Mouse (Mus musculus): Measurements from ENCODE around the gene Gbx1.
"Not testable (repeated sequence)": the region's sequence is repeated elsewhere in the genome, so short reads cannot be mapped to it uniquely, and the experiment has no call there.

Gbx1 gene

DNA sequence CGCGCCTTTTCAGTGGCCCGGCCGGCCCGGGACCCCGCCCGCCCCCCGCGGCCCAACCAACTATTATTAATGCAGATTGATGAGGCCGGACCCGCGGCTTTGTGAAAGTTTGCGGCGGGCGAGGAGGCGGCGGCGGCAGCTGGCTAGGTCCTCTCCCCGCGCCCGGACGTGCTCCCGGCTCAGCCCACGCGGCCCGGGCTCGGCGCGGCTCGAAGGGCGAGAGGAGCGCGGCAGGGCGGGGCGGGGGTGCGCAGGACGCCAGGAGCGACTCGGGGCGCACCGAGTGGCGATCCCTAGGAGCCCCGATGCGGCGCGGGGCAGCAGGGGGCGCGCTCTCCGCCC, at the start of gene Gbx1:
Gbx1 (minus strand) TSS at position 314 of the 342 bp plus-strand sequence.
- no peak for DNase-seq (ENCODE audit: low read depth)

DNA sequence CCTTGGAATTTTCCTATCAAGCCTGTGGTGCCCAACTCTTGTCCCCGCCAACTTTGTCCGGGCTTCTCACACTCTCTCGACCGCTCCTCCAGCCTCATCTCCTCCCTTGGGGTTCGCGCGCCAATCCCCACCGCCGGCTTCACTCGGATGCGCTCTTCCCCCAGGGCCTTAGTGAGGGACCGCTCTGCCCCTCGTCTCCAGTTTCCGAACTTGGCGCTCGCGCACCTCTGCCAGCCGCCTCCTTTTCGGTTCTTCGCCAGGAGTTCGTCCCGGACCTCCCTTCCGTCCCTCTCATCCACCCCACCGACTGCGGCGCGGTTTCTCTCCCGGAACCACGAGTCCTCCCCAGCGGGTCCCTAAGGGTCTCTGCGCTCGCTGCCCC, 49.8 kb upstream of the Gbx1 start:
- DNase-seq (ENCODE audit: low read depth): peak; percentile 56

DNA sequence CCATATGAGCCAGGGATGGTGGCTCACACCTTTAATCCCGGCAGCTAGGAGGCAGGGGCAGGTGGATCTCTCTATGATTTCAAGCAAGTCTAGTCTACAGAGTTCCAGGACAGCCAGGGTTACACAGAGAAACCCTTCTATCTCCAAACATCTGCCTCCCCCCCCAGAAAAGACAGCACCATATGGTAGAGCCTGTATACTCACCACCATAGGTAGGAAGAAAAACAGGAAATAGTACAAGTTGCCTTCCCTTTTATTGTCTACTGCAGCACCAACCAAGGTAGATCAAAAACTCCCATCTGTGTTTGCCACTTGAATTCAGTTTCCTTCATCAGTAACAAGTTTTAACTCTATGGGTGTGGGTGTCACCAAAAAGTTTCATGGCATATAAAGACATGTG, 48.9 kb upstream of the Gbx1 start:
- no peak for DNase-seq (ENCODE audit: low read depth)

DNA sequence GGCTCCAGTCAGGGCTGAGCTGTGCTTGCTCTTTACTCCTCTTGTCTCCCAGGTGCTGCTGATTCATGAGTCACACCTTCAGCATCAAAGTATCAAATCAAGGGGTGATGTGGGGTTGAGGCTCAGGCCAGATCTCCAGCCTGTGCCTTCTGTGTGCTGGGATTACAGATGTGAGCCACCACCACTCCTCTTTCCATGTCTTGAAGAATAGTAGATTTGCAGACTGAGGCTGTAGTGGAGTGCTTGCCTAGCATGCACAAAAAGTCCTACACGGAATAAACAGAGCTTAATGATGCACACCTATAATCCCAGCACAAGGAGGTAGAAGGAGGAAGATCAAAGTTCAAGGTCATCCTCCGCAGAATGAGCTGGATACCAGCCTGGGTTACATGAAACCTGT, 29.7 kb upstream of the Gbx1 start, which contains the start of gene 4931409K22Rik:
4931409K22Rik (minus strand) TSS at position 101 of the 400 bp plus-strand sequence.
- no peak for DNase-seq (ENCODE audit: low read depth)

DNA sequence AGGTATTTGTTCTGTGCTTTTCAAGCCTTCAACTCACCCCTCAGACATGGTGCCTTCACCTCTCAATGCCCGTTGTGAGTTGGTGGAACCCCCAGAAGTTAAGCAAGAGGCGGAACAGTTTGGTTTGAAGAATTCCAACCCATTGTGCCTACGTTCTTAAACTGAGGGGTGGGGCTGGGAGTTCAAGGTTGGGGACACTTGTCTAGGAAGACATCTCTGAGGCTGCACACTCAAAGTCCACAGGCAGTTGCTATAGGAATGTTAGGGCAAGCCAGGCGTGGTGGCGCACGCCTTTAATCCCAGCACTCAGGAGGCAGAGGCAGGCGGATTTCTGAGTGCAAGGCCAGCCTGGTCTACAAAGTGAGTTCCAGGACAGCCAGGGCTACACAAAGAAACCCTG, 28.3 kb upstream of the Gbx1 start:
- DNase-seq (ENCODE audit: low read depth): not testable (repeated sequence)

DNA sequence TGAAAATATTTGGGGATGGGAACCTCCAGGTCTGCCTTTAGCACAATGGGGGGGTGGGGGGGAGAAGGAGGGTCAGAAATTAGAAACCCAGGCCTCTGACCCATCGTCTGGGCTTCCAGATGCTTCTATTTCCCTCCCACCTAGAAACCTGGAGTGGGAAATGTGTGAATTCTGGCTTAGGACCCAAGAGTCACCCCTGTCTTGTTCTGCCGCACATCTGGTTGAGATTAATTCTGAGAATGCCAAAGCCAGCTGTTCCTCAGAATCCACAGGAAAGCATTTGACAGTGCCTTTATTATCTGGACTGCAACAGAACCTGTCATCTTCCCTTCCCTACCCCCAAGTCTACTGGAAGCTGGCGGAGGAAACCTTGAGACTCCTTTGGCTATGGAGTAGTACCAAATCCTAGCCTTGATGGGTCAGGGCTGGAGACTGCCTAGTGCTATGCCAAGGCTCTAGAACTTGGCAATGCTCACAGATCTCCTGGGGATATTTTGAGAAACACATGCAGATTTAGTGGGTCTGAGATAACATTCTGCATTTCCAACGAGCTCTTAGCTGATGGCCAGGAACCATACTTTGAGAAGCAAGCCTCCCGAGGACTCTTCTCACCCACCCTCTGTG, 26.7 kb upstream of the Gbx1 start:
- DNase-seq (ENCODE audit: low read depth): peak; percentile 64

DNA sequence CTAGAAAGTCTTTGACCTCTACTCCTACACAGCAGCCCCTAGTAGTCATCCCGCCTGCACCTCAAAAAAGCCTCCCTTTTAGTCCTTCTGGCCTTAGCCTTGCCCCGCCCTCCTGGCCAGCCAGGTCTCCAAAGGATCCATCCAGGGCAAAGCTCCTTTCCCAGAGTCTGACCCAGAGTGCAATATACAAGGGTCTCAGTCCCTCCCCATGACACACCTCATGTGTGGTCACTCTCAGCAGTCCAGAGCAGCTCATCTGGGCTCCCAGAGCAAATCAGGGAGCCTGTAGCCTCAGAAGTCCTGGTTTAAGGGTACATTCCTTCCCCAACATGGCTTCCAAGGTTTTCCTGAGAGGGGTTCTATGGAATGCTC, 24.3 kb upstream of the Gbx1 start:
- no peak for DNase-seq (ENCODE audit: low read depth)

DNA sequence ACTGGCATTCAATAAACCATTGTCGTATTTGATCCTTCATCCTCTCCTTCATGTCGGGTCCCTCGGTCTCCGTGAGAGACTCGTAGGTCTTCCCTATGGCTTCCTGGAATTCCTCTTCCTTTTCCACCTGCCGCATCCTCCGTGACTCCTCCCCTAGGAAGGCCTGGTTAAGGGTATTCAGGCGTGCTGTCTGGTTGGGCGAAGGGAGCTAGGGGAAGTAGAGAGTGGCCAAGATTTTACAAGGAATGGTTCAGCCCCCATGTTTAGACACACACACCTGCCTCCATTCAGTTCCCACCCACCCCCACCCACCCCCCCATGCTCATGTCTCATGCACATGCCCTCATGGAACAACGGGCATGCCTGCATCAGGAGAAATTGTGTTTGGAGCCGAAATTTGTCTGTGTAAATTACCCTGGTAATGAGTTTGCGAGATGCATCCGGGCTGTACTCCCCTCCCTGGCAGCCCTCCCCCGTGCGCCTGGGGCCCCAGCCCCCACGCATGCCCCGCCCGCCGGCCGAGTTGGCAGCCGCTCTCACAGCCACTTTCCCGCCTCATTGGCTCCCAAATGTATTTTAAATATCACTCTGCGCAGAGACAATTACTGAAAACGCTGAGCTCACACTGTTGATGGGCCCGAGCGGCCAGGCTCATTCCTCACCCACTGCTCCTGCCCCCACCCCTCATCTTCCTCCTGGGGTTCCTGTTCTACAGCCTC, 23.8 kb upstream of the Gbx1 start:
- DNase-seq (ENCODE audit: low read depth): no peak

DNA sequence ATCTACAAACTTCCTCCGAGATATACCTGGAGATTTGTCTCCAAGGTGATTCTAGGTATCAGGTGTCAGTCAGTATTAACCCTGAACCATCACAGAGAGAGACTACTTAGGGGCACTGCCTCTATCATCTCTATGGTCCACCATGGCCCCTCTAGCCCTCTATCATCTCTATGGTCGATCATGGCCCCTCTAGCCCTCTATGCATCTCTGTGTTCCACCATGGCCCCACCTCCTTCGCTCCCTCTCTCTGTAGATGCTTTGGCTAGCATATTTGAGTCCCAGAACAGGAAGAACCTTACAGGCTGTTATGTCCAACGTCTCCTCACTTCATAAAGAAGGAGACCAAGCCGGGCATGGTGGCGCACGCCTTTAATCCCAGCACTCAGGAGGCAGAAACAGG, 15.6 kb upstream of the Gbx1 start:
- peak; percentile 38 for DNase-seq (ENCODE audit: low read depth)

DNA sequence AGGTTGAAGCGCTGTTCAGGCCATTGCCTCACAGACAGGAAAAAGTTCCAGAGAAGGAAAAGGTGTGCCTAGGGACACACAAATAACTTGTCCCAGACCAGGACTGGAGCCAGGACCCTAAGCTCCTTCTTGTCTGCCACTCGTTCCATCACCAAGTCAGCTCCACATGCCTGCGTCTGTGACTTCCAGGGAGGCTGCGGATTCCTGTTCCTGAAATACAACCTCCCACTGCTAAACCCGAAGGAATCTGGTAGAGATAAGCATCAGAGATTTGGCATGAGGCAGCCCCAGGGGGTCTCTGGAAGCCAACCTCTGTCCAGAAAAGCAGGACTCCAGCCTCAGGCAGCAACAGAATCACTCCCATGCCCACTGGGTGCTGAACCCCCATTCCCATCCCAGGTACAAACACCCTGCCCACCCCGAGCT, 14.2 kb upstream of the Gbx1 start:
- DNase-seq (ENCODE audit: low read depth): no peak

DNA sequence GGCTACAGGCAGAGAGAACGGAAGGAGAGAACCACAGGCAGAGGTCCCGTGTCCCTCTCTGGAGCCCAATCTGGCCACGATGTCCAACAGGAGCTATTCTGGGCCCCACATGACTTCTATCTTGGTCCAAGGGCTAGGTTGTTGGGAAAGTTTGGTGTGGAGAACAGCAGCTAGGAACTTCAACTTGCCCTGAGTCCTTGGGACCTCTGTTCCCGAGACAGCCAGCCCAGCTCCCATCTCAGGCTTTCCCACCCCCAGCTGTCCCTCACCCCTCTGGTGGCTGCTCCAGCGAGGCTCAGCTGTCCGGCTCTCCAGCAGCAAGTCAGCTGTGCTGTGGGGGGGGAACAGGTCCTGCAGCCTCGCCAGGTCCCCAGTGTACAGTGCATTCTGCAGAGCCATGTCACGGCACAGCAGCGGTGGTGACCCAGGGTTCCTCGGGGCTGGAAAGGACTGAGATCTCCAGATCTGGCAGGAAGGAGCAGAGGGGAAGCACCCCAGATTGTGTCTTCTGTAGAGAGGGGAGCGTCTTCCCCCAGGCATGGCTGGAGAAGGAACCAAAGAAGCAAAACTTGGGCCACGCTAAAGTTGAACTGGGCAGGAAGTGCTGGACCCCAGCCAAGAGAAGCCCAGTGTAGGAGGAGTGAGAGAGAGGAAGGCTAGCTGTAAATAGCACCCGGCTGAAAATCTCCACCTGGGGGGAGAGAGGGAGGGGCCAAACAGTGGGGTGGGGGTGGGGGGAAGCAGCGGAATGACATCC, 13.6 kb upstream of the Gbx1 start, which contains the start of gene Asb10:
Asb10 (minus strand) TSS at position 592 of the 757 bp plus-strand sequence.
- DNase-seq (ENCODE audit: low read depth): peak; percentile 46

DNA sequence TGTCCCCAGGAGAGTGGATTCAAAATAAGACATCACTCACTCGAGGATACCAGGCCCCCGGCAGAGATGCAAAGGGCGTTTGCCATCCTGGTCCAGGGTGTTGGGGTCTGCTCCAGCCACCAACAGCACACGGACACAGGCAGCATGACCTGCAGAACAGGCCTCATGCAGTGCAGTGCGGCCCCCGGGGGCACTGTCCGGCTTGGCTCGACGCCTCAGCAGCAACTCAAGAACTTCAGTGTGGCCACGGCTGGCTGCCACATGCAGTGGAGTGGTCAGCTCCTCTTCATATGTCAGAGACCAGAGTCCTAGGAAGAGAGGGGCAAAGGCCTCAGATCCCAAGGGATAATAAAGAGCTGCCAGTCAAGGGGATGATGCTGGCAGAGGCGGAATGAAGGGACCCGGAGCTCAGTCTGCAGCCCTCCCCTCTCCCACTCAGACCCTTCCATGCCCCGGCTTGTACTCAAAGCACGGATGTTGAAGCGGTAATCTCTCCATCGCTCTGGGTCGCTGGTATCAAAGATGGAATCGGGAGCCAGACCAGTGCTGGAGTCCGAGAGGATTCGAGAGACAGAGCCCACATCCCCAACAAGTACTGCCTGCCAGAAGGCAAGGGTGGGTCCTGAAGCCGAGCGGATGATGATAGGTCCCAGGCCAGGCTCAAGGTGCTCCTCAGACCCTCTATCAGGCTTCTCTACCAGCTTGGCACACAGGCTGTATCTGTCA, 12.7 kb upstream of the Gbx1 start:
- DNase-seq (ENCODE audit: low read depth): no peak

DNA sequence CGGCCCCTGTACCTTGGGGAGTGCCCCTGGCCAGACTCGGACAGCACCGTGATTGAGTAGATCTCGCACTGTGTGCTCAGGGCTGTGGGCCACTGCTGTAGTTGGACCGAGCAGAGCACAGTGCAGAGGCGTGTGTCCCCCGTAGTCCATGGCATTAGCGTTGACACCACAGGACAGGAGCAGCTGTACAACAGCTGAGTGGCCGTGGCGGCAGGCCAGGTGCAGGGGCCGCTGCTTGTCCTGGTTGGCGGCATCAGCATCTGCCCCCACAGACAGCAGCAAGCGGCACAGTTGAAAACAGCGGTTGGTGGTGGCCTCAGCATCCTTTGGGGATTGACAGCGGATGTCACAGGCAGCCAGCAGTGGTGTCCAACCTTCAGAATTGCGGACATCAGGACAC, 10.6 kb upstream of the Gbx1 start:
- no peak for DNase-seq (ENCODE audit: low read depth)

DNA sequence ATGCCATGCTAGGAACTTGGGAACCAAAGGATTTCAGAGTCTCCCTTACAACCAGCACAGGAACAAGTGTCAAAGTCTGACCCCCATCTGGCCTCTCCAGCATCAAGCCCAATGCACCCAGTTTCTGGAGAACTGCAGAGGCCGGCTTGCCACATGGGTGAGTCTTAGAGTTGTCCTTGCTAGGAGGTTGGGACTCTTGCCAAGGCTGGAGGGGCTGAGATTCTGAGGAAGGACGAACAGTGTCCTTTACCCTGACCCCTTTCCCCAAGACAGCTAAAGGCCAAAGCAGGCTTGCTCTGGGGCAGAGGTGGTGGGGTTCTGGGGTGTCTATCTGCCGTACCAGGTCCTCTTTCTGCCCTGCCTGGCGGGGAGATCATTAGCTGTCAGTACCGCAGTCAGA, 9.5 kb upstream of the Gbx1 start:
- no peak for DNase-seq (ENCODE audit: low read depth)

DNA sequence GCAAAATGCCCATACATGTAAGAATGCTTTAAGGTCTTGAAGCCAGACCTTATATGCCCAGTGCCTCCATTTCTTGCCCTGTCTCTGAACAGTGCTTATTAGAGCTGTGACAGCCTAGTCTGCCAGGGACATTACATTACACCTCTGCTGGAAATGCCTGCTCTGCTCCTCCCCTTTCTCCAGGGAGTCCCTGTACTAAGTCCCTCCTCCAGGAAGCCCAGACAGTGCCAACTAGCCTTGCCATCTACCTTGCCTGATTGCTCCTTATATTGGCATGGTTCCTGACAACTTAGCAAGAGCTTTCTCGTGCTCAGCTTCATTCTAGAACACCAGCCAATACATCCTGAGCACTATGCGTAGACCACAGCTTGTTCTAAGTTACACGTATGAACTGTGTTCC, 8.7 kb upstream of the Gbx1 start:
- DNase-seq (ENCODE audit: low read depth): no peak

DNA sequence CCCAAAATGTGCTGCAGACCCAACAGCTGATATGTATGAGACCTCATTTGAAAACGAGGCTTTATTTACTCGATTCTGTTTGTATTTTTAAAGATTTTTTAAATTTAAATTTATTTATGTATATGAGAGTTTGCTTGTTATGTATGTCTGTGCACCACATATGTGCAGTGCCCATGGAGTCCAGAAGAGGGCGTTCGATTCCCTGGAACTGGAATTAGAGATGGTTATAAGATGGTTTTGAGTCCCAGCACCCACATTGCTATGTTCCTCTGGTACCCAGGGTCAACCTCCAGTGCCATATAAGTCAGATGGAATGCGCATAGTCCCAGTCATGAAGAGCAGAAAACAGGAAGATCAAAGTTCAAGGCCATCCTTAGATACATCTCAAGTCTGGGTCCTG, 7.3 kb upstream of the Gbx1 start:
- DNase-seq (ENCODE audit: low read depth): no peak

DNA sequence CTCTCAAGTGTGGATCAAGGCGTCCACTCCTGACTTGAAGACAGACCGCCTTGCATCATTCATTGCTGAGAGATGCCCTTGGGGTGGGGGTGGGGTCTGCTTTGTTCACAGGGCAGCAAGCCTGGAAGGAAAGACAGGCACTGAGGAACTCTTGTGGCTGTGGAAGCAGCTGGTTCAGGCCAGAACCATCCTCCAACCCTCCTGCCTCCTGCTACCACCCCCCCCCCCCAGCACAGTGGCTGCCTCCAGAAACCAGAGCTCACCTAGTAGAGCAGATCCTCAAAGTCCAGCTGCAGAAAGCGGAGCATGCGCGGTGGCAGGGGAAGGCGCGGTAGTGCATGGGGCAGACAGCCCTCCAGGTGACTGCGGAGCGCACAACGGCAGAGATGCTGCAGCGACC, 6.4 kb upstream of the Gbx1 start:
- DNase-seq (ENCODE audit: low read depth): no peak

DNA sequence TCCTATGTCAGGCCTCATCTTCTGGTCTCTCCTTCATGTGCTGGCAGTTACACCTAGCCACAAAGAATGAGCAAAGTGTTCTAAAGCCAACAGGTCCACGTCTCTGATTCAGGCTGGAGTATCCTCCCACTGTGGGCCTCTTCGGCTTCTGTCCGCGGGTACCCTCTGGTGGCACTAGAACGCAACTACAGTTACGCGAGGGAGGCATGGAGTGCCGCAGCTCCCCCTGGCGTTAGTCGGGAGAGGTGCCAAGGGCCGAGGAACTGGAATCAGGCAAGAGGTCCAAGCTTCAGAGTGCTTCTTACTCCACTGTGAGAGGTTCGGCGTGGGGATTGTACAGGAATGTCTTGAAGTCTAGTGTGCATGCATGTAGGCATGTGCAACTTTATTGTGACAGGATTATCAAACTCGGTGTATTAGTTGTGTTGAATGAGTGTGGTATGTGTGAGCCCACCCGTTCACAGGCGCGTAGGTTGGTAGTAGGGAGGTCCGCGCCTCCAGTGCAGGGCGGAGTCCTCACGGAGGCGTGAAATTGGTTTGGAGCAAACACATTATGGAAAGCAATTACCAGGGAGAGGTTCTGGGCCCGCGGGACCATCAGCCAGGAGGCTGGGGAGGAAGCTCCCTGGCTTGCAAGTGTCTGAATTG, 3.2 kb upstream of the Gbx1 start:
- DNase-seq (ENCODE audit: low read depth): peak; percentile 96

DNA sequence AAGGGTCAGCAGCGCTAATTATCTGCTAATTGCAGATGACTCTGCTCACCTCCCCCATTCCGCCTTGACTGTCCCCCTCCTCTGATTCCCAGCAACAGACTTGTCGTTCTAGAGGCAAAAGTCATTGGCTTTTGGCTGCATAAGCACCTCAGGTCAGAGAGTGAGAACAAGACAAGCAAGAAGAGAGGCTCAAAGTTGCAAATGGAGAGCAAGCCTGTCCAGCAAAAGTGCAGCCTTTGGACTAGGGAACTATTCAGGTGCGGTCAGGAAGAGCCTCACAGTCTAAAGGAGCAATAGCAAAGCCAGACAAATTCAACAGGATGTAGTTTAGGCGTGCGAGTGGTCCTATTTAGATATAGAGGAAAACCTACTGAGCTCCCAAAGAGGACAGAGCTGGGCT, 778 bp upstream of the Gbx1 start:
- DNase-seq (ENCODE audit: low read depth): no peak

DNA sequence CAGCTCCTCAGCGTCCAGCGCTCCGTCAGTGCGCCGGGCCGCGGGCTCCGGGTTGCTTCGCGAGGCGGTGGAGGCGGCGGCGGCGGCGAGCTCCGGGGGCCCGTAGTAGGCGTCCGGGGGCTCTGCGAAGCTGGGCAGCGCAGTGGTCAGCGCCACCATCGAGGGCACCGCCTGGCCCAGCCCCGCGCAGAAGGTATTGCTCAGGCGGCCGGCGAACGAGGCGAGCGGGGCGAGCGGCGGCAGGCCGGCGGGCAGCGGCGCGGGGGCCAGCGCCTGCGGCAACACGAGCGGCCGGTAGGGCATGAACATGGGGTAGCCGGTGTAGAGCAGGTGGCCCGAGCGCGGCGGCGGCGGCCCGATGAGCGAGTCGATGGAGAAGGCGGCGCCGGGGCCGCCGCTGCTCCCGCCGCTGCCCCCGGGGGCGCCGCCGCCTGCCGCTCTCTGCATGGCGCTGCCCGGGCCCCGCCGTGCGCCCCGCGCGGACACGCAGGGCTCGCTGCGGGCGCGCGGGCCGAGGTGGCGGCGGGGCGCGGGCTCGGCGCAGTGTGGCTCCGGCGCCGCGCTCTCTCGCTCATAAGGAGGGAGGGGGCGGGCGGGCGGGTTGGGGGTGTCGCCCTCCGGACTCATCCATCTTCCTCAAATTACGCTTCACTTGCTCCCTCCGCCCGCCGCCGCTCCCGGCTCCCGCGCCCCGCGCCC, 663 bp downstream of the Gbx1 start:
- DNase-seq (ENCODE audit: low read depth): no peak
